ENCODE assay signal across 1 mouse cellular context in genomic region chr17:36961125-36961524, GRCm38 (mm10).
TF ChIP-seq lines count a peak whose summit lies in the region.

No protein-coding gene starts in this region.

TF ChIP-seq in CH12.LX, 34 proteins besides CTCF, POLR2A, EP300 and RAD21:
- TF ChIP-seq SMC3 (IDR thresholded peaks at IDR 0.05; ENCODE audit: low read depth, low read length) (peak; percentile 33; the same call in 1 of the 2 replicates), SIN3A (IDR thresholded peaks at IDR 0.05; ENCODE audit: low read length) (no peak)
